Mouse (Mus musculus): Measurements from ENCODE around the gene Nfkbie. TPM values are rescaled to one million over a fixed set of nuclear protein-coding genes. Genes with fewer than 3 reads are reported as not detected.

Nfkbie gene
- polyA plus RNA-seq, 1 experiment from 2014 or later: 4.9 TPM

GRCm38 (mm10) chr17:45594195-45594594, 38.7 kb downstream of the Nfkbie start:
- H3K9me3 ChIP-seq (ENCODE audit: control insufficient read depth, low read length): no peaks in the 10 kb centered on the region
- H3K9ac ChIP-seq (replicated peaks; ENCODE audit: low read length): no peak overlapping the region
- WGBS: 52% methylated on average over 8 of the region's 8 CpGs
- DNase-seq (no peak), ATAC-seq (ENCODE audit: low FRiP score, low TSS enrichment) (no peak)
- H3K27ac ChIP-seq (replicated peaks; ENCODE audit: low read depth, low read length): no peak overlapping the region
- H3K4me1 ChIP-seq (ENCODE audit: control insufficient read depth, insufficient read depth, low read length): peaks cover 19% of the 10 kb centered on the region
- H3K4me3 ChIP-seq (replicated peaks; ENCODE audit: low read depth, low read length): peak overlapping the region; percentile 40; the same call in 1 of the 2 replicates
- peaks cover 11% of the 10 kb centered on the region; the same call in 1 of the 2 replicates for H3K27me3 ChIP-seq (ENCODE audit: control insufficient read depth, insufficient read depth, low read length)
- peak overlapping the region; percentile 89 for H3K4me2 ChIP-seq (ENCODE audit: low read length)
- no peaks in the 10 kb centered on the region for H3K36me3 ChIP-seq (ENCODE audit: control insufficient read depth, insufficient read depth, low read length)

DNA sequence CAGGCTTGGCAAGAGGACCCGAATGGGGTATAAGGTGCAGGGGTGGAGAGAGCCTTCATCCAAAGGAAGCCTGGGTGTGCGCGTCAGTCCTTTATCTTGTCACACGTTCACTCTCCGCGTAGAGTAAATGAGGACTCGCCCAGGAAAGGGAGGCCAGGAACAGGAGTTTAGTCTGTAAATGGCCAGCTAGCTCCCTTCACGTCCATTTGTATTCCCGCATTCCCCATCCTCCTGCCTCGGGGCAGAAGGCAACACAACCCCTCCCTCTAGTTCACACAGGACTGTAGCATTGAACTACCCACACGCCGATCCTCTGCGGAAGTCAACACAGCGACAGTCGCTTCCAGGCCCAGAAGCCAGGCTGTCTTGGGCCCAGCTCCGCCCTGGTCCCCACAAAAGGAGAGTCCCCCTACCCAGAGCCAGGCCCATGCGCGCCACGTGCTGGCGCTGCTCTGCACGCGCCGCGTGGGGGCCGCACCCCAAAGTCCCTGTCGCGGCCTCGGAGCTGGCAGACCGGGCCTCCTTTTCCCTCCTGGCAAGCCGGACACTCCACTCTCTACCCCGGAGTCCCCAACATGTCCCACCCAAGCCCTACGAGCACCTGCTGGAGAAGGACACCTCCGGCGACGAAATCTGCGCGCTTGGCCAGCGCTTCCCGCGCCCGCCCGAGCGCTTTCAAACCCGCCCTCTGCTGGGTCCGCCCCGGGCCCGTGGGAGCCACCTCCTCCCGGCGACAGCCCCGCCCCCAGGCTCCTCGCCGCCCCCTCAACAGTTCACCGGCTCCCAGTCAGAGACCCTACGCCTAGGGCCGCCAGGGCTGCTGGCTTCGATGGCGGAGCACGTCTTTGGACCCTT, 39.6 kb downstream of the Nfkbie start:
- peak overlapping the region; percentile 56 for H3K9ac ChIP-seq (replicated peaks; ENCODE audit: low read length)
- no peaks in the 10 kb centered on the region for H3K9me3 ChIP-seq (ENCODE audit: control insufficient read depth, low read length)
- DNase-seq (peak; percentile 73), ATAC-seq (ENCODE audit: low FRiP score, low TSS enrichment) (peak; percentile 53; the same call in 1 of the 2 replicates)
- H3K27ac ChIP-seq (replicated peaks; ENCODE audit: low read depth, low read length): 0 out of 2 replicates have a peak overlapping the region, but pooled peaks have one; percentile 26
- H3K4me1 ChIP-seq (ENCODE audit: control insufficient read depth, insufficient read depth, low read length): peaks cover 23% of the 10 kb centered on the region
- H3K27me3 ChIP-seq (ENCODE audit: control insufficient read depth, insufficient read depth, low read length): peaks cover 12% of the 10 kb centered on the region
- H3K4me2 ChIP-seq (ENCODE audit: low read length): peak overlapping the region; percentile 89
- 1% methylated on average over 58 of the region's 58 CpGs for WGBS
- peak overlapping the region; percentile 40 for H3K4me3 ChIP-seq (replicated peaks; ENCODE audit: low read depth, low read length)
- H3K36me3 ChIP-seq (ENCODE audit: control insufficient read depth, insufficient read depth, low read length): no peaks in the 10 kb centered on the region

DNA sequence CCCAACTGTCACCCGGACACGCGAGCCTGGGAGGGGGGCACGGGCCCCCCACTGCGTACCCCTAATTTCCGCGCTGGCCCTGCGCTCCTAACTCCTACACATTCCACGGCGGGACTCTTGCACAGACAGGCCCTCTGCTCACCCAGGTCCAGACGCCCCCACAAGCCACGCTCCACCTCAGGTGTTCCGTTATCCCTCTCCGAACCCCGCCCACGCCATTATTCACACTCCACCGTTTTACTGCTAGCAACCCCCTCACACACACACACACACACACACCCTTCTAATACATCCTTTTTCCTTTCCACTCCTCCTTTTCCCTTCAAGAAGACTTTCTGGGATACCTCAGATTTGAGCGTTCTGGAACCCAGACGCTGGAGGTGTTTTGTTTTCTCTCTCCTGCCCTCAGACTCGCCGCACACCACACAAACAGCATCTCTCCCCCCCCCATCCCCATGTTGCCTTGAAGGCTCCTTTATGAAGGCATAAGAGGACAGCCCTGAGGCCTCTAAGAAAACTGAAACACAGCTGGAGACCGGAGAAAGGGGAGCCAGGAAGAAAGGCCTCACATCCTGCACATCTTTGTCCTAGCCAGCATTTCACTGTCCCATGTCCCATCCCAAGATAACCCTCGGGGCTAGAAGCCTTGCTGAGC, 40.4 kb downstream of the Nfkbie start:
- Histone ChIP-seq H3K9me3 (ENCODE audit: control insufficient read depth, low read length) (no peaks in the 10 kb centered on the region), H3K4me2 (ENCODE audit: low read length) (peak overlapping the region; percentile 89), H3K9ac (replicated peaks; ENCODE audit: low read length) (peak overlapping the region; percentile 56), H3K27ac (replicated peaks; ENCODE audit: low read depth, low read length) (0 out of 2 replicates have a peak overlapping the region, but pooled peaks have one; percentile 26), H3K27me3 (ENCODE audit: control insufficient read depth, insufficient read depth, low read length) (peaks cover 19% of the 10 kb centered on the region), H3K4me3 (replicated peaks; ENCODE audit: low read depth, low read length) (peak overlapping the region; percentile 40), H3K36me3 (ENCODE audit: control insufficient read depth, insufficient read depth, low read length) (no peaks in the 10 kb centered on the region), H3K4me1 (ENCODE audit: control insufficient read depth, insufficient read depth, low read length) (peaks cover 23% of the 10 kb centered on the region)
- no peak for DNase-seq
- ATAC-seq (ENCODE audit: low FRiP score, low TSS enrichment): no peak
- 4% methylated on average over 23 of the region's 23 CpGs for WGBS

GRCm38 (mm10) chr17:45596631-45597396, 41.3 kb downstream of the Nfkbie start:
- DNase-seq (peak; percentile 66), ATAC-seq (ENCODE audit: low FRiP score, low TSS enrichment) (peak; percentile 22; the same call in 1 of the 2 replicates)
- Histone ChIP-seq H3K27me3 (ENCODE audit: control insufficient read depth, insufficient read depth, low read length) (peaks cover 28% of the 10 kb centered on the region), H3K9ac (replicated peaks; ENCODE audit: low read length) (no peak overlapping the region; the same call in 1 of the 2 replicates), H3K4me1 (ENCODE audit: control insufficient read depth, insufficient read depth, low read length) (peaks cover 23% of the 10 kb centered on the region), H3K27ac (replicated peaks; ENCODE audit: low read depth, low read length) (peak overlapping the region; percentile 61), H3K4me3 (replicated peaks; ENCODE audit: low read depth, low read length) (no peak overlapping the region), H3K36me3 (ENCODE audit: control insufficient read depth, insufficient read depth, low read length) (no peaks in the 10 kb centered on the region), H3K4me2 (ENCODE audit: low read length) (no peak overlapping the region), H3K9me3 (ENCODE audit: control insufficient read depth, low read length) (no peaks in the 10 kb centered on the region)
- 25% methylated on average over 11 of the region's 11 CpGs for WGBS

DNA sequence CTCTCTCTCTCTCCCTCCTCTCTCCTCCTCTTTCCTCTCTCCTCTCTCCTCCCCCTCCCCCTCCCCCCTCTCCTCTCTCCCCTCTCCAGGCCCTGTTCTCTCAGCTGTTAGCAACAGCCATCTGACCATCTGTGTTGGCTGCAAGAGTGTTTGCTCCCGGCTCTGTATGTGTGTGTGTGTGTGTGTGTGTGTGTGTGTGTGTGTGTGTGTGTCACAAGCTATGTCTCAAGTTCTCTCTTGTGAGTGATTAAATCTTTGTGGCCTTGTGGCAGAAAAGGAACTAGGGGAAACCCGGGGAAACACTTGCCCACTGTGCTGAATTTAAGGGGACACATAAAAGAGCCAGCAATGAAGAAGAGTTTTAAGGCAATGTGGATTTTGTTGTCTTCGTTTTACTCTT, 42.3 kb downstream of the Nfkbie start:
- Histone ChIP-seq H3K4me2 (ENCODE audit: low read length) (no peak overlapping the region), H3K36me3 (ENCODE audit: control insufficient read depth, insufficient read depth, low read length) (no peaks in the 10 kb centered on the region), H3K27ac (replicated peaks; ENCODE audit: low read depth, low read length) (no peak overlapping the region), H3K4me3 (replicated peaks; ENCODE audit: low read depth, low read length) (no peak overlapping the region), H3K27me3 (ENCODE audit: control insufficient read depth, insufficient read depth, low read length) (peaks cover 33% of the 10 kb centered on the region), H3K4me1 (ENCODE audit: control insufficient read depth, insufficient read depth, low read length) (peaks cover 23% of the 10 kb centered on the region), H3K9ac (replicated peaks; ENCODE audit: low read length) (no peak overlapping the region), H3K9me3 (ENCODE audit: control insufficient read depth, low read length) (no peaks in the 10 kb centered on the region)
- WGBS: 42% methylated on average over 3 of the region's 3 CpGs
- ATAC-seq (ENCODE audit: low FRiP score, low TSS enrichment): no peak
- no peak for DNase-seq

DNA sequence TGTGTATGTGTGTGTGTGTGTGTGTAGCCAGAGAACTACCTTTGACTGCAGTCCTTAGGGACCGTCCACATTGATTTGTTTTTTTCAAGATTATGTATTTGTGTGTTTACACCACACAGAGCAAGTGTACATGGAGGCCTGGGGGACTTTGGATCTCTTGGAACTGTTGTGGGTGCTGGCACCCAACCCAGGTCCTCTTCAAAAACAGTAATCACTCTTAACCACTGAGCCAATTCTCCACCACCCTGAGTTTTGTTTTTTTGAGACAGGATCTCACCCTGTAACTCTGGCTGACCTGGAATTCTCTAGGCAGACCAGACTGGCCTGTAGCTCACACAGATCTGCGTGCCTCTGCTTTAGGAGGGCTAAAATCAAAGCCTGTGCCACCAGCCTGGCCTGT, 42.9 kb downstream of the Nfkbie start:
- 90% methylated on average over 2 of the region's 2 CpGs for WGBS
- Histone ChIP-seq H3K4me2 (ENCODE audit: low read length) (no peak overlapping the region), H3K4me1 (ENCODE audit: control insufficient read depth, insufficient read depth, low read length) (peaks cover 23% of the 10 kb centered on the region), H3K9me3 (ENCODE audit: control insufficient read depth, low read length) (no peaks in the 10 kb centered on the region), H3K27me3 (ENCODE audit: control insufficient read depth, insufficient read depth, low read length) (peaks cover 33% of the 10 kb centered on the region), H3K36me3 (ENCODE audit: control insufficient read depth, insufficient read depth, low read length) (no peaks in the 10 kb centered on the region), H3K4me3 (replicated peaks; ENCODE audit: low read depth, low read length) (no peak overlapping the region), H3K9ac (replicated peaks; ENCODE audit: low read length) (no peak overlapping the region), H3K27ac (replicated peaks; ENCODE audit: low read depth, low read length) (no peak overlapping the region)
- ATAC-seq (ENCODE audit: low FRiP score, low TSS enrichment) (no peak), DNase-seq (no peak)

DNA sequence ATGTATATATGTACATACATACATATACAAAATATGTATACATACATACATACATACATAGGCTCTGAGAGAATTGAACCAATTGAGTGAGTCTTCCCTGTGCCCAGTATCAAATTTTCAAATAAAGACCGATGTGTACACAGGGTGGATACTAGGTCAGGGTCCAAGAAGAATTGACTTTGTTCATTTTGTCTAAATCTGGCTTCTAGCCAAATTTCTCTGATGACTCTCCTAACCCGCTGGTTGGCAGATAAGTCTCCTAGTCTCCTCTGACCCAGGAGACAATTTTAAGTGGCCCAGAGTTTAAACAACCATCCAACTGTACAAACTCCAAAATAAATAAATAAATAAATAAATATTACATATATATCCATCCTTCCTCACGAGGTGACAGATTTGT, 43.4 kb downstream of the Nfkbie start:
- no peak overlapping the region for H3K27ac ChIP-seq (replicated peaks; ENCODE audit: low read depth, low read length)
- no peak overlapping the region for H3K4me3 ChIP-seq (replicated peaks; ENCODE audit: low read depth, low read length)
- H3K4me2 ChIP-seq (ENCODE audit: low read length): no peak overlapping the region; the same call in 1 of the 2 replicates
- H3K4me1 ChIP-seq (ENCODE audit: control insufficient read depth, insufficient read depth, low read length): peaks cover 23% of the 10 kb centered on the region
- WGBS: 41% methylated on average over 3 of the region's 3 CpGs
- no peak overlapping the region for H3K9ac ChIP-seq (replicated peaks; ENCODE audit: low read length)
- no peaks in the 10 kb centered on the region for H3K9me3 ChIP-seq (ENCODE audit: control insufficient read depth, low read length)
- H3K27me3 ChIP-seq (ENCODE audit: control insufficient read depth, insufficient read depth, low read length): peaks cover 32% of the 10 kb centered on the region
- DNase-seq (no peak), ATAC-seq (ENCODE audit: low FRiP score, low TSS enrichment) (no peak)
- H3K36me3 ChIP-seq (ENCODE audit: control insufficient read depth, insufficient read depth, low read length): no peaks in the 10 kb centered on the region

DNA sequence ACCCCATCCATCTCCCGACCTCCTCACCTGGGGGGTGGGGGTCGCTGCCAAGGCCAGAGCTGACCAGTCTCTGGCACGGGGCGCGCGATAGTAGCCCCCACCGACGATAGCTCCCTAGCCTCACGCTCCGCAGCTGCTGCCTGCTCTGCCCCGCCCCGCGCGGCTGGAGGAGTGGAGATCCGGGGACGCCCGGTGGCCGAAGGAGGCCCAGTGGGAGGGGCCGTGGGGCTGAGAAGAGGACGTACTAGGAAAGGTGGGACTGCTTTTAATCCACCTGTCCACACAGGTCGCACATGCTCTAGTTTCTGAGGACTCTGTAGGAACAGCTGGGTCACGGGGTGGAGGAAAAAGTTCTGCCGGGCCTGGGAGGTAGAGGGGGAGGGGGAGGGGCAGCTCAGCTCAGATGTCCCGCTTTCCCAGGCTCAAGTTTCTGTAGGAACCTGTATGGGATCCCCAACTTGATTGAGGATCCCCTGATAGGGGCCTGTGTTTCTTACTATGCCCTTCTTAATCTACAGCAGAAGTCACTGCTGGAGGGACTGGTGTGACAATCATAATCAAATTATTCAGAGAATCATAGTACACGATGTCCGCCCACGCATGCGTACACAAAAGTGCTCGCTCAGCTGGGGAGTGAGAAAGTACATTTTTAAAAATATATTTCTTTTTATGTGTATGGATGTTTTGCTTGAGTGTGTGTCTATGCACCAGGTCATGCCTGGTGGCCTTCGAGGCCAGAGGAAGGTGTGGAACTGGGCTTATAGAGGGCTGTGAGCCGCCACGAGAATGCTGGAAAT, 44.1 kb downstream of the Nfkbie start, which contains the start of gene Slc29a1:
TSS of gene Slc29a1 (minus strand) at position 161 of the 797 bp plus-strand sequence.
- Histone ChIP-seq H3K9me3 (ENCODE audit: control insufficient read depth, low read length) (no peaks in the 10 kb centered on the region), H3K36me3 (ENCODE audit: control insufficient read depth, insufficient read depth, low read length) (no peaks in the 10 kb centered on the region), H3K27ac (replicated peaks; ENCODE audit: low read depth, low read length) (no peak within 1 kb of the TSS), H3K4me1 (ENCODE audit: control insufficient read depth, insufficient read depth, low read length) (peaks cover 22% of the 10 kb centered on the region), H3K4me3 (replicated peaks; ENCODE audit: low read depth, low read length) (peak within 1 kb of the TSS; percentile 17; the same call in 1 of the 2 replicates), H3K27me3 (ENCODE audit: control insufficient read depth, insufficient read depth, low read length) (peaks cover 25% of the 10 kb centered on the region), H3K4me2 (ENCODE audit: low read length) (peak within 1 kb of the TSS; percentile 51), H3K9ac (replicated peaks; ENCODE audit: low read length) (no peak within 1 kb of the TSS; the same call in 1 of the 2 replicates)
- WGBS: 15% methylated on average over 32 of the region's 32 CpGs
- DNase-seq: peak; percentile 58
- peak; percentile 25; the same call in 1 of the 2 replicates for ATAC-seq (ENCODE audit: low FRiP score, low TSS enrichment)
